Mouse (Mus musculus): ENCODE data around the gene Ints14.
"Not testable (repeated sequence)": the region's sequence is repeated elsewhere in the genome, so short reads cannot be mapped to it uniquely, and the experiment has no call there.

The Ints14 gene

DNA sequence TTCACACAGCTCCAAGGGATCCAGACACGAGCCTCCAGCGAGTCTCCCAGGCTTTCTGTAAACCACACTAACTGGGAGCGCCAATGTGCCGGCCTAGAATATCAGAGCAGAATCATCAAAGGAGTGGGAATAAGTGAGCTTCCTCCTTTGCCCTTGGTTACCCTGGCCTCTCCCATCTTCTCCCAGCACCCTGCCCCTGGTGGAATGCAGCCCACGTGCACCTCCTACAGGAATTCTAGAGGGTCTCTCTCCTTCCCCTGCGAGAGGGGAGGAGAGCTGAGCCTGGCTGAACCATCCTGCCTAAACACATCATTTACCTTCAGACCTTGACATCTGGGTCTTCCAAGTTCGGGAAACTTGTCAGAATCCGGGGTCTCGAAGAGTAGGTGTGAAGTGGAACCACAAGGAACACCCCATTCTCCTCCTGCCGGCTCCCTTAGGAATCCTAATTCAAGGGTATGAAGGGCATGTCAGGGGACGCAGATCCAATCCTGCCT lies 9.5 kb upstream of the Ints14 start, which contains the start of gene Slc24a1:
Slc24a1 (minus strand) TSS at position 447 of the 497 bp plus-strand sequence.
- intact Hi-C loops (cut with DNase I) = no loop called here

DNA sequence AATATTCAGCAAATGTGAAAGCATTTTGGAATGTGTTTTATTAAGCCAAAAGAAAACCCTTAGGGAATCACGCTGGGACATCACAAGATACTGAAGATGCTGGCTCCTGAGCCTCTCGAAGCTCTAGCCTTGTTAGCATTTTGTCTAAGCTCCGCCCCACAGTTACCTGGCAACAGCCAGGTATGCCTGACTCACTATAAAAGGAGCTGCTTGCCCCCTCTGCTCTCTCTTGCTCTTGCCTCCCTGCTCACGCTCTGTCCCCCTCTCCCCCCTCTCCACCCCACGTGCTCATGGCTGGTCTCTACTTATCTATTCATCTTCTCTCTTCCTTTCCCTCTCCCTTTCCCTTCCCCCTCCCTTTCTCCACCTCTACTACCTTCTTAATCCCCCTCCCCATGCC lies 8.7 kb upstream of the Ints14 start:
- intact Hi-C loops (cut with DNase I) = no loop called here

DNA sequence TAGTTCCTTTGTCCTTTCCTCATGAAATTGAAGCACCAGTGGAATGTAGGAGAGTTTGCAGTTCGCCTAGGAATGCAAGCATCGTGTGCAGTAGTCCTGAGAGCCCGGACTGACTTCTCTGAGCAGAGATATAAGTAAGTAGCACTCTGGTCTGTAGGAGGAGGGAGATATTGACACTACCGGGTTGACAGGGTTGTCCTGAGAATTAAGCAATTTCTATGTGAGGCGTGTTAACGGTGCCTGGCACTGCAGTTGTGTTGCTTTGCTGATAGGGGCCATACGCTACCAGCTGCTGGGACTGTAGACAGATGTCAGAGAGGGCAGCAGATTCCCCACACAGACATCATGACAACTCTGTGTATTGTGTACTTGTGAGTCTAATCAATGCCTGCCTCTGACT lies 7.5 kb upstream of the Ints14 start:
- intact Hi-C loops (cut with DNase I) = no loop called here

- intact Hi-C loops (cut with DNase I) = no loop called here
These were observed 4.4 kb upstream of the Ints14 start for GRCm38 (mm10) chr9:64956337-64956736.

- intact Hi-C loops (cut with DNase I) = no loop called here
These were observed 3.4 kb upstream of the Ints14 start for GRCm38 (mm10) chr9:64957276-64957675.

GRCm38 (mm10) chr9:64960978-64961320 lies 244 bp downstream of the Ints14 start:
- intact Hi-C loops (cut with DNase I) = no loop called here

DNA sequence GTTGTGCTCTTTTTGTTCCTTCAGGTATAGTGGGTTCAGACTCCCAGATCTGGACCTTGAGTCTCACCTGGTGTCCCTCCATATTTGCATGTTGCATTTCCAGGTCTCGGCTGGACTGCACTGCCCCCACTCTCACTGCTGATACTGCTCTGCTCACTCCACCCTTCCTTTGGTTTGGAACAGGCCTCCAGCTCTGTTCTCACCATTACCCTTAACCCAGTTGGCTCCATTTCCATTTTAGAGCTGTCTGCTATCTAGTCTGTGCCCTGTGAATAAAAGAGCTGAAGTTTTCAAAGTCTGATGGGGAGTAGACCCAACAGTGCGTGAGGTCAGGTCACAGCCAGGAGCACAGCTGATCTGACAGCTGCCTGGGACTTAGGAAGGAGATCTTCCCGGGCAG lies 19.8 kb downstream of the Ints14 start:
- intact Hi-C loops (cut with DNase I) = no loop called here

- intact Hi-C loops (cut with DNase I) = no loop called here
These were observed 21.2 kb downstream of the Ints14 start for GRCm38 (mm10) chr9:64981904-64982303.

- intact Hi-C loops (cut with DNase I) = no loop called here
These were observed 24.5 kb downstream of the Ints14 start for GRCm38 (mm10) chr9:64985037-64985794.

- intact Hi-C loops (cut with DNase I) = no loop called here
These were observed 25.1 kb downstream of the Ints14 start for GRCm38 (mm10) chr9:64985807-64986206.

DNA sequence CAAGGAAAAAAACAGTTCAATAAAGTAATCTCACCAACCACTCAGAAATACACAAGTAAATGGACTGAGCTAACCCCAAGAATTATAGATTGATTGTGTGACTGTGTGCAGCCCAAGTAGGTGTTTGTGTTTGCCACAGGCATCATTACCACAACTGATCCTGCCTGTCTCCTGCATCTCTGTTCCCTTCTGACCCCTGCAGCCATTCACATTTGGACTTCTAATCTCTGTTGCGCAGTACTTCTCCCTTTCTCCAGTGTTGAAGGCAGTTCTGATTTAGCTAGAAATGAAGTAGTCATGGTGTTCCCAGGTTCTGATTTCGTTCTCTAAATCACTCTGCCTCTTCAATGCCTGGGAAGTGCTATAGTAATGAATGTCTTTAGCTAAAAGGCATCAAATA lies 26.9 kb downstream of the Ints14 start:
- intact Hi-C loops (cut with DNase I) = no loop called here

- intact Hi-C loops (cut with DNase I) = no loop called here
These were observed 27.7 kb downstream of the Ints14 start for GRCm38 (mm10) chr9:64988443-64988842.

DNA sequence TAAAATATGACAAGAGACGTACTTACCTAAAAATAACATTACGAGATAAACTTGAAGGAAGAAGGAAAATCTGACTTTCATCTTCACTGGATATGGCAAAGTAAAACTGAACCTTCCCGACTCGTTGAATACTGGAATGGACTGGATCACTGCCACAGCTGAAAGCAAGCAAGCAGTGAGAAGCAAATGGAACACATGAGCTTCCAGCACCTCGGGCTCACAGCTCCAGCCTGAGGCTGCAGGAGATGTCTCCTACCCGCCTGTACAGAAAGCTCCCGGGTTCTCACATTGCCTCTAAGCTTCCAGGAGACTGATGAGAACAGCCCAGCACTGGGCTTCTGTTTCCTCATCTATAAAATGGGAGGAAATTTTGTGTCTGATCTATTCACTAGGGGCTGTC lies 29.6 kb downstream of the Ints14 start:
- intact Hi-C loops (cut with DNase I) = no loop called here

GRCm38 (mm10) chr9:64995464-64995863 lies 34.8 kb downstream of the Ints14 start:
- intact Hi-C loops (cut with DNase I) = not testable (repeated sequence)

- intact Hi-C loops (cut with DNase I) = no loop called here
These were observed 40.8 kb downstream of the Ints14 start for GRCm38 (mm10) chr9:65001481-65001880.

DNA sequence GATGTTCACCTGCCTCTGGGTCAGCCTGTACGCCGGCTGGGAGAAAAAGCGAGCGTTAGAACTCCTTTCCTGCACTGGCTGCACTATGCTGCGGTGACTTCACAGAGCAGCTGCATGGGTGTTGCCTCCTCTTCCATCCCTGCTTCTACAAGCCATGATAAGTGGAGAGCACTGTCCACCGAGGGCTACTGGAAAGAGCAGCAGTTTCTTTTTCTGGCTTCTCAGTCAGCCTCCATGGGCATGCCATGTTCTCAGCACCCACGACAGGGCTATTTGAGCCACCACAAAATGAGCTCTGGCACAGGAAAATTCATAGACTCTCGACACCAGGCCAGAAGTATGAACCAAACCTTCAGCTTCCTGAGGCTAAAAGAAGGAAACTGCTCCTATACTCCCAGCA lies 45.0 kb downstream of the Ints14 start:
- intact Hi-C loops (cut with DNase I) = no loop called here

DNA sequence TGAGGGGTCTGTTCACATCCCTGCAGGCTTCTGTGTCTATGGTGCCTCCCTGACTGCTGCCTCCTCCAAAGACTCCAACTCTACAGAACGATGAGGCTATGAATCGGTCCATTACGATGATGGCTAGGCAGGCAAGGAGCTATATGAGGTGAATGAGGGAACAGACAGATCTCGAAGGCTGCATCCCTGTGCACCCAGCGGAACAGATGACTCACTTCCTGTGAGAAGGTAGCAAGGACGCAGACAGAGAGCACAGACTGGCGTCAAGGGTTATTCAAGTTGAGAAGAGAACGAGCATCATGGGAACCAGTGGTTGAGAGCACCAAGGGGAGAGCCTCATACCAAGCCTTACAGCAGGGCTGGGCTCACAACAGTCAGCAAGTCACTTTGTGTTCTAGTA lies 49.9 kb downstream of the Ints14 start:
- intact Hi-C loops (cut with DNase I) = no loop called here

GRCm38 (mm10) chr9:65011304-65011703 lies 50.6 kb downstream of the Ints14 start:
- intact Hi-C loops (cut with DNase I) = no loop called here

- intact Hi-C loops (cut with DNase I) = no loop called here
These were observed 54.9 kb downstream of the Ints14 start for GRCm38 (mm10) chr9:65015461-65016222.

DNA sequence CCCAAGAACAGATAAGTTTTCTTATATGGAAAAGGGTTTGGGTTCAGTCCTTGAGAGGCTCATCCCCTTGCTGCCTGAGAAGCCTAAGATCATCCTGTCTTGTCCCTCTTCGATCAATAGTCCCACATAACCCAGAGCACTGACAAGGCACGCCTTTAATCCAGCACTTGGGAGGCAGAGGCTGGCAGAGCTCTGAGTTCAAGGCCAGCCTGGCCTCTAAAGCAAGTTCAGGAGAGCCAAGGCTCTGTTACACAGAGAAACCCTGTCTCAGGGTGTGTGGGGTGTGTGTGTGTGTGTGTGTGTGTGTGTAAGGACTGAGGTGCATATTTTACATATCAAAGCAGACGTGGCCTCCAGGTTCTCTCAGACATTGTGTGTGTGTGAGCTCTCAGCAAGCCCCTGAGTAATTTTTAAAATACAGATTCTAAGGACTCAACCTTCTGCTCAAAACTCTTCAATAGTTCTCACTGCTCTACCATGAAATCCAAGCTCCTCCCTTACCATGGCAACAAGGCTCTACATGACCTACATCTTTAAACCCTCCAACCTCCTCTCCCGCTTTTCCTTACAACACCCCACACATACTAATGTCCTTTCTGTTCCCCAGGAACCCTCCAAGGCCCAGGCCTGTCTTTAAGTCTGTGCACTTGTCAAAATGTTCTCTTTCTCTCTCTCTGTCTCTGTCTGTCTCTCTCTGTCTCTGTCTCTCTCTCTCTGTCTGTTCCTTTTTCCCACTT lies 55.7 kb downstream of the Ints14 start:
- intact Hi-C loops (cut with DNase I) = no loop called here

- intact Hi-C loops (cut with DNase I) = no loop called here
These were observed 56.5 kb downstream of the Ints14 start for GRCm38 (mm10) chr9:65016978-65017827.
